Mouse (Mus musculus) liver, embryonic 14.5 days (tissue): ENCODE measurements around the gene H2-Q1. TPM values are rescaled to one million over a fixed set of nuclear protein-coding genes. Genes with fewer than 3 reads are reported as not detected.
"Not testable (repeated sequence)": the region's sequence is repeated elsewhere in the genome, so short reads cannot be mapped to it uniquely, and the experiment has no call there.

Experiments used
- ATAC-seq: fragments of 200-750 bp; cut with Nextera tagmentation; 2 replicates; pipeline ENCODE4 v1.8.0; 2017; ENCODE audit warnings: moderate number of reproducible peaks, mild to moderate bottlenecking, moderate library complexity; ENCODE audit not compliant: insufficient read depth
- DNase-seq, 3 experiments: peaks; one replicate each; pipeline ENCODE4 v3.0.0-alpha.2; 2012 to 2013; ENCODE audit warnings: low read depth in 3 of 3, low spot score in 3 of 3
- H3K27ac ChIP-seq: fragments of 300-500 bp; sonication (generic); 2 replicates; pipeline ENCODE4 v1.5.1; 2014; ENCODE audit warnings: moderate library complexity, mild to moderate bottlenecking, control low read depth, inconsistent platforms
- H3K27me3 ChIP-seq: fragments of 300-500 bp; sonication (generic); 2 replicates; pipeline ENCODE4 v1.6.1; 2014; ENCODE audit warnings: mild to moderate bottlenecking, low read length, moderate library complexity; ENCODE audit not compliant: control insufficient read depth, insufficient read depth
- H3K36me3 ChIP-seq: fragments of 300-500 bp; sonication (generic); replicated peaks from 2 replicates; pipeline ENCODE4 v1.6.1; 2014; ENCODE audit warnings: low read depth; ENCODE audit not compliant: control insufficient read depth, insufficient read depth
- H3K4me1 ChIP-seq, 2 experiments: fragments of 200-500 bp in 1 of 2; fragments of 300-500 bp in 1 of 2; sonication (generic) in 1 of 2; replicated peaks; 2 replicates each; pipeline ENCODE4 v1.6.1; 2012 to 2014; ENCODE audit warnings: antibody characterized with exemption in 1 of 2, inconsistent platforms in 1 of 2, low read length in 1 of 2; ENCODE audit not compliant: control insufficient read depth in 2 of 2, insufficient read depth in 2 of 2
- H3K4me2 ChIP-seq: fragments of 300-500 bp; sonication (generic); 2 replicates; pipeline ENCODE4 v1.6.1; 2014; ENCODE audit warnings: low read depth, mild to moderate bottlenecking, control low read depth, moderate library complexity
- H3K4me3 ChIP-seq, 2 experiments: fragments of 200-500 bp in 1 of 2; fragments of 300-500 bp in 1 of 2; sonication (generic) in 1 of 2; 2 replicates each; pipeline ENCODE4 v1.5.1; 2012 to 2014; ENCODE audit warnings: low read depth in 2 of 2, low read length in 2 of 2, mild to moderate bottlenecking in 2 of 2, control low read depth in 1 of 2, inconsistent platforms in 1 of 2, moderate library complexity in 1 of 2; ENCODE audit not compliant: insufficient read depth in 1 of 2
- H3K9ac ChIP-seq: fragments of 300-500 bp; sonication (generic); replicated peaks from 2 replicates; pipeline ENCODE4 v1.6.1; 2014; ENCODE audit warnings: mild to moderate bottlenecking, control low read depth, moderate library complexity
- H3K9me3 ChIP-seq: fragments of 300-500 bp; sonication (generic); 2 replicates; pipeline ENCODE4 v1.6.1; 2016; ENCODE audit warnings: low read length, mixed read lengths; ENCODE audit not compliant: control insufficient read depth
- CTCF ChIP-seq: IDR thresholded peaks from 2 replicates; pipeline ENCODE4 v1.5.1; 2016; ENCODE audit warnings: antibody characterized with exemption, low read depth, control low read depth
- EP300 ChIP-seq: IDR thresholded peaks from 2 replicates; pipeline ENCODE4 v1.6.1; 2016; ENCODE audit warnings: antibody characterized with exemption, low read depth
- WGBS: fragments of 180-500 bp; shearing (Covaris S2); extraction: QIAGEN DNeasy Blood & Tissue Kit; methylation state at CpG from one replicate; pipeline ENCODE4 v1.1.7; 2014; ENCODE audit not compliant: insufficient replicate concordance; 5-methylcytosine and 5-hydroxymethylcytosine counted together
- polyA plus RNA-seq, 2 experiments: library from polyadenylated mRNA; depleted of rRNA in 1 of 2; stranded (reverse) in 1 of 2; unstranded in 1 of 2; fragments of >200 nt; fragmentation: Nextera tagmentation in 1 of 2; extraction: Ambion mirVana in 1 of 2; gene quantifications; 2 replicates each; pipeline versions ENCODE4 v1.2.1 to v1.2.3; 2012 to 2014

Gene H2-Q1
- polyA plus RNA-seq, 2 experiments, result 0.50 to 0.58 TPM

- H3K27ac ChIP-seq, result no peak overlapping the region
- DNase-seq, result no peak
- no peaks in the 10 kb centered on the region; a peak in 1 of 4 replicates for H3K4me1 ChIP-seq
- 60% methylated on average over 13 of the region's 13 CpGs for WGBS
- no peak for ATAC-seq
- TF ChIP-seq EP300, result no peak
- TF ChIP-seq CTCF, result no peak
- H3K27me3 ChIP-seq, result peaks cover 8% of the 10 kb centered on the region
- H3K36me3 ChIP-seq, result no peaks in the 10 kb centered on the region
- H3K9ac ChIP-seq, result no peak overlapping the region
- no peak overlapping the region for H3K4me3 ChIP-seq
- H3K9me3 ChIP-seq, result no peaks in the 10 kb centered on the region
- no peak overlapping the region for H3K4me2 ChIP-seq
These were observed 41.1 kb upstream of the H2-Q1 start for GRCm38 (mm10) chr17:35278957-35279688.

GRCm38 (mm10) chr17:35280276-35280675 is 39.9 kb upstream of the H2-Q1 start:
- 65% methylated on average over 3 of the region's 3 CpGs for WGBS
- ATAC-seq, result no peak
- H3K36me3 ChIP-seq, result no peaks in the 10 kb centered on the region

GRCm38 (mm10) chr17:35285431-35285830 is 34.8 kb upstream of the H2-Q1 start:
- DNase-seq (no peak), ATAC-seq (no peak)
- H3K4me2 ChIP-seq, result no peak overlapping the region
- TF ChIP-seq EP300, result no peak
- no peak for TF ChIP-seq CTCF
- no peak overlapping the region for H3K9ac ChIP-seq
- no peaks in the 10 kb centered on the region for H3K4me1 ChIP-seq
- no peaks in the 10 kb centered on the region for H3K9me3 ChIP-seq
- no peak overlapping the region for H3K27ac ChIP-seq
- no peak overlapping the region for H3K4me3 ChIP-seq
- no peaks in the 10 kb centered on the region for H3K36me3 ChIP-seq
- H3K27me3 ChIP-seq, result no peaks in the 10 kb centered on the region

More at GRCm38 (mm10) chr17:35280276-35280675, 39.9 kb upstream of the H2-Q1 start:
- Histone ChIP-seq H3K27me3 (peaks cover 5% of the 10 kb centered on the region), H3K4me1 (no peaks in the 10 kb centered on the region), H3K4me3 (no peak overlapping the region), H3K4me2 (no peak overlapping the region), H3K9ac (no peak overlapping the region), H3K9me3 (no peaks in the 10 kb centered on the region), H3K27ac (no peak overlapping the region)
- no peak for DNase-seq
- TF ChIP-seq EP300, result no peak
- TF ChIP-seq CTCF, result no peak

- WGBS, result 2% methylated on average over 5 of the region's 5 CpGs
- ATAC-seq, result not testable (repeated sequence)
These were observed 24.4 kb upstream of the H2-Q1 start for GRCm38 (mm10) chr17:35295796-35296195.

GRCm38 (mm10) chr17:35300261-35300945 is 19.8 kb upstream of the H2-Q1 start:
- 66% methylated on average over 7 of the region's 7 CpGs for WGBS
- not testable (repeated sequence) for H3K9me3 ChIP-seq, H3K36me3 ChIP-seq, H3K4me1 ChIP-seq, H3K27ac ChIP-seq, H3K4me3 ChIP-seq, H3K4me2 ChIP-seq, H3K9ac ChIP-seq, ATAC-seq, DNase-seq, H3K27me3 ChIP-seq
- peak; percentile 51 for TF ChIP-seq CTCF

More at GRCm38 (mm10) chr17:35295796-35296195, 24.4 kb upstream of the H2-Q1 start:
- not testable (repeated sequence) for DNase-seq, H3K27me3 ChIP-seq, H3K27ac ChIP-seq, H3K4me3 ChIP-seq, H3K9ac ChIP-seq, H3K4me2 ChIP-seq, H3K4me1 ChIP-seq, H3K9me3 ChIP-seq, H3K36me3 ChIP-seq
- peak; percentile 86 for TF ChIP-seq CTCF
